Comparison of ENCODE assay signal across 9 mouse cellular contexts in the genomic region with DNA sequence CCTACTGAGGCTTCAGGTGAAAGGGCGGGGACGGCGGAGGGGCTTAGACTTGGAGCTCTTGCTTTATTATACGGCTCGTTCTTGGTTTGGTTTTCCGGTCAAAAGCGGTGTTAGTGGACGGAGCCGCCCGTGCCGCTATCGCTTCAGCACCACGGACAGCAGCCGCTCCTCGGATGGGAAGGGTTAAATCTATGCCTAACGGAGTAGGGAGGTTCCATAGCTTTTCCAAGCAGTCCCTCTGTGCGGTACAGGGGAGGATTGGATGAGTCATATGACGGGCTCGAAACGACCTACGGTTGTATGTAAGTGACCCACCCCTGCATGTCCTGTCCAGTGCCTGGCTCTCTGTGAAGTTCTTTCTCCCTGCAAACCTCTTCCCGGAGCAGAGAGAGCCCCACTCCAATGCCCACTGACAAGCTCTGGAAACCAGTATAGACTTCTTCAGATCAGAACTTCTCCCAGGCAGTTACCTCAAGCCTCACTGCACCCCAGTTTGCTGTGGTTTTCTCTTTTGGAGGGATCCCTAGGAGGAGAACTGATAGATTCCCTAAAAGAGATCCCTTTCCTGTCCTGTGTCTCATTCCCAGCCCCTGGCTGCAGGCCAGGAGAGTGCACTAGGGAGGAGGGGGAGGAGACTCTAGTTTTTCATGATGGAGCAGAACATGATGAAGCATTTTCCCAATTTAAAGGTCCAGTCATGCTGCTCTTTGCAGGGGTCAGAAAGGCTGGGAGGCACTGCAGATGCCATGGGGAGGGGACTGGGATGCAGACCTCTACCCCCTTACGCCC. TPM values are rescaled to one million over a fixed set of nuclear protein-coding genes. Genes with fewer than 3 reads are reported as not detected.
DNase-seq lines count a peak whose midpoint lies in the region; TF ChIP-seq lines count a peak whose summit lies in the region.
"Had no signal": no experiment of that assay in that cellular context is flagged by ENCODE, and none has a peak within 500 bp of the region (broad histone marks: within the 10 kb centered on the region; RNA-seq: fewer than 3 reads in every experiment).

No protein-coding gene starts in this region.

- peak; percentile 8 to 10 for DNase-seq in lung, adult 18-20 months
- no peak for DNase-seq in lung, postnatal 25 days (ENCODE audit: low spot score)
- DNase-seq in brain, embryonic 14.5 days (ENCODE audit: low read depth): peak; percentile 44
- peak; percentile 36 to 72 for DNase-seq in heart, postnatal 14 days
- peak; percentile 46 for DNase-seq in left cerebral cortex, postnatal 4 days
- DNase-seq in yolk sac, embryonic 10.5 days (ENCODE audit: low spot score): peak; percentile 57
- DNase-seq in natural killer cell, adult 2 months (ENCODE audit: low spot score in 2 of 2): no peak

- intact Hi-C loops in heart, postnatal 14 days (cut with DNase I): no loop called here
- intact Hi-C loops in left cerebral cortex, postnatal 4 days (cut with DNase I): no loop called here

- no peak overlapping the region for H3K4me3 ChIP-seq in myocyte

- no peak for TF ChIP-seq CTCF in brain, embryonic 14.5 days (IDR thresholded peaks at IDR 0.05; ENCODE audit: borderline replicate concordance, extremely low read depth, insufficient read depth, insufficient read length)

- no peaks in the 10 kb centered on the region for H3K79me2 ChIP-seq in myocyte (ENCODE audit: control insufficient read depth, insufficient read depth)

- H3K4me2 ChIP-seq in myocyte (ENCODE audit: low read depth): no peak overlapping the region

- H3ac ChIP-seq in myocyte (ENCODE audit: control insufficient read depth, insufficient read length): no peak overlapping the region

- no peaks in the 10 kb centered on the region for H3K36me3 ChIP-seq in myocyte (ENCODE audit: control insufficient read depth, insufficient read depth)

- TF ChIP-seq POLR2A in brain, embryonic 14.5 days (IDR thresholded peaks at IDR 0.05; ENCODE audit: borderline replicate concordance, extremely low read depth, insufficient read depth, insufficient read length, poor library complexity, severe bottlenecking): no peak
- no peak for TF ChIP-seq POLR2A in myocyte (IDR thresholded peaks at IDR 0.05; ENCODE audit: insufficient read length, low read depth)

- peaks cover 59% of the 10 kb centered on the region for H3K27me3 ChIP-seq in myocyte (ENCODE audit: control insufficient read depth, insufficient read depth, insufficient read length)

TF ChIP-seq in myocyte, 11 proteins besides CTCF, POLR2A, EP300 and RAD21:
- TF ChIP-seq TCF12 (IDR thresholded peaks at IDR 0.05; ENCODE audit: insufficient read depth, poor library complexity, severe bottlenecking) (no peak), REST (IDR thresholded peaks at IDR 0.05; ENCODE audit: insufficient read depth, insufficient read length) (peak; percentile 97), MAX (IDR thresholded peaks at IDR 0.05; ENCODE audit: low read depth) (no peak), SRF (IDR thresholded peaks at IDR 0.05; ENCODE audit: control insufficient read depth, insufficient read length, low read depth) (no peak)

RNA-seq across cellular contexts. Expression of gene Nefh, which starts 1.6 kb away (rescaled TPM):
- polyA plus RNA-seq in brain, embryonic 14.5 days (2012; rRNA removed): 1.5 and 4.9 TPM in 2 replicates
- under 1 TPM in 1 of 2 experiments, not detected in 1; 0.05 TPM for total RNA-seq in heart, postnatal 14 days (2021)
- total RNA-seq in left cerebral cortex, postnatal 4 days (2021): 1 to 10 TPM; 3.2 to 4.8 TPM
- polyA plus RNA-seq in myocyte (2012; fragmentation: generic; extraction: Trizol): 0.04 TPM
- total RNA-seq: heart, postnatal 36 days had no signal

RNA-seq across cellular contexts. Expression of gene Ap1b1, which starts 37.2 kb away (rescaled TPM):
- 110 and 115 TPM in 2 replicates for polyA plus RNA-seq in brain, embryonic 14.5 days (2012; rRNA removed)
- total RNA-seq in heart, postnatal 14 days (2021): 10 to 100 TPM; 48.9 to 51.7 TPM
- total RNA-seq in left cerebral cortex, postnatal 4 days (2021): 100 to 1,000 TPM; 110 to 115 TPM
- polyA plus RNA-seq in myocyte (2012; fragmentation: generic; extraction: Trizol): 55.6 TPM

RNA-seq across cellular contexts. Expression of gene Thoc5, which starts 54.3 kb away (rescaled TPM):
- 75.1 and 84.7 TPM in 2 replicates for polyA plus RNA-seq in brain, embryonic 14.5 days (2012; rRNA removed)
- 10 to 100 TPM; 16.7 to 17.3 TPM for total RNA-seq in heart, postnatal 14 days (2021)
- 10 to 100 TPM; 58.1 to 61.4 TPM for total RNA-seq in left cerebral cortex, postnatal 4 days (2021)
- 57.9 TPM for polyA plus RNA-seq in myocyte (2012; fragmentation: generic; extraction: Trizol)

Comparison
In these comparisons a context has a peak if more than half of its experiments do, and no peak if none do; other contexts are left out.
1. DNase-seq: peak in lung, adult 18-20 months (2 of 2), brain, embryonic 14.5 days (single experiment), heart, postnatal 14 days (2 of 2), left cerebral cortex, postnatal 4 days (single experiment) and yolk sac, embryonic 10.5 days (single experiment); none in lung, postnatal 25 days (single experiment) and natural killer cell, adult 2 months (0 of 2).
2. RNA of gene Nefh, which starts 1.6 kb away (total RNA-seq): 3.2 to 4.8 TPM in left cerebral cortex, postnatal 4 days; 0.05 TPM in heart, postnatal 14 days; every median in the first group is over 4 times any median in the second.